Mouse (Mus musculus): ENCODE results near the gene Xpa.

DNA sequence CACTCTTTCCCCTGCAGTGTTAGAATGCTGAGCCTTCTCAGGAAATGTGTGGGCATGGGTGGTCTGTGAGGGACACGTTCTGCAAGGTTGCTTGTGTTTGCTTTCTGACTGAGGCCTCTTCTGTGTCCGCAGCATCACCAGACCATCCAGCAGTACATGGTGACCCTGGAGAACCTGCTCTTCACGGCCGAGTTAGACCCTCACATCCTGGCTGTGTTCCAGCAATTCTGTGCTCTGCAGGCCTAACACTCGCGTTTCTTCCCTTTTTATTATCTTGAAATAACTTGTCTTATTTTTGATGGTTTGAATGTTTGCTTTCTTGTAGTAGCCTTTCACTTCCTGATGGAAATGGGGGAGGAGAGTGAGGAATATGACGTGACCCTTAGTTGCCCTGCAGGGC, 24.4 kb downstream of the Xpa start:
- TF ChIP-seq CTCF (conservative IDR thresholded peaks at IDR 0.05; ENCODE audit: low read length): no peak
- no peak for TF ChIP-seq POU5F1 (IDR thresholded peaks at IDR 0.05; ENCODE audit: borderline replicate concordance, low read length)
- no peak for TF ChIP-seq NANOG (IDR thresholded peaks at IDR 0.05; ENCODE audit: borderline replicate concordance, low read length)

Data from E14TG2a.4 (cell line).